Mouse (Mus musculus): ENCODE results near the gene Tspo2. TPM values are rescaled to one million over a fixed set of nuclear protein-coding genes. Genes with fewer than 3 reads are reported as not detected.
A peak's percentile ranks its signal among the peaks of the same experiment; 100 is the strongest.
"Not testable (repeated sequence)": the region's sequence is repeated elsewhere in the genome, so short reads cannot be mapped to it uniquely, and the experiment has no call there.

Tspo2 gene
- polyA plus RNA-seq, 1 experiment from 2014 or later: 0.34 TPM

DNA sequence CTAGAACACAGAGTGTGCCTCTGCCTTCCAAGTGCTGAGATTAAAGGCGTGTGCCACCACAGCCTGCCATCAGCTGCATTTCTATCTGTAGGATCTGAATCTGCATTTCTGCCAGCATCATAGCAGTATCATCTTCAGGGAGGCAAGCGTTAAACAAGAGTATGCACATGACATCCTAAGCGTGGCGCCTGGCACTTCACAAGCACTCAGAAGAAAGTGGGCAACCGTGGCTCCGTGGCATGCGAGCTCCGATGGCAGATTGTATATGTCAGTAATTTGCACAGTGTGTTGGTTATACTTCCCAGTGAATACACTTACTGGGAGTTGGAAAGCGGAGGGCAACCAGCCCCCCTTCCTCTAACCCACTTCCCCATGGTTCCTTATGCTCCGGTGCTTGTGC lies 28.6 kb upstream of the Tspo2 start:
- Histone ChIP-seq H3K9ac (ENCODE audit: low read length) (no peak overlapping the region), H3K36me3 (ENCODE audit: control insufficient read depth, insufficient read depth, low read length) (no peaks in the 10 kb centered on the region), H3K9me3 (ENCODE audit: control insufficient read depth, low read length) (no peaks in the 10 kb centered on the region), H3K27me3 (ENCODE audit: control insufficient read depth, insufficient read depth, low read length) (no peaks in the 10 kb centered on the region), H3K4me1 (ENCODE audit: control insufficient read depth, insufficient read depth, low read length) (no peaks in the 10 kb centered on the region), H3K4me2 (ENCODE audit: low read depth) (no peak overlapping the region), H3K27ac (ENCODE audit: low read depth, low read length) (no peak overlapping the region), H3K4me3 (ENCODE audit: low read depth, low read length) (no peak overlapping the region)
- 88% methylated on average over 10 of the region's 10 CpGs for WGBS
- DNase-seq (ENCODE audit: low spot score) (no peak), ATAC-seq (ENCODE audit: insufficient read depth, low FRiP score, low TSS enrichment) (no peak)

DNA sequence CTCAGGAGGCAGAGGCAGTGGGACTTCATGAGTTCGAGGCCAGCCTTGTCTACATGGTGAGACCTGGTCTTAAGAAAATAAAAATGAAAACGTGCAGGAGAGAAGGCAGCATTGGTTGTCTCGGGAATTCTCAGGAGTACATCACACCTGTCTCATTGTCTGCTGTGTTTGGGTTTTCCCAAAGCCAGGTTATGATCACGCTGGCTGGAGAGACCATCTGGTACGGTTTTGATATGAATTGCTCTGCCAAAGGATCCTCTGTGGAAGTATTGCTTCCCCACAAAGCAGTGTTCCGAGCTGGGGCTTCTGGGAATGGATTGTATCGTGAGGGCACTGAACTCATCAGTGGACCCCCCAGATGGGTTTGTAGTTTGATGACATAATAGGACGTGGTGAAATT lies 24.1 kb upstream of the Tspo2 start:
- ATAC-seq (ENCODE audit: insufficient read depth, low FRiP score, low TSS enrichment): no peak
- Histone ChIP-seq H3K9ac (ENCODE audit: low read length) (no peak overlapping the region), H3K4me2 (ENCODE audit: low read depth) (no peak overlapping the region), H3K9me3 (ENCODE audit: control insufficient read depth, low read length) (no peaks in the 10 kb centered on the region), H3K27me3 (ENCODE audit: control insufficient read depth, insufficient read depth, low read length) (no peaks in the 10 kb centered on the region), H3K4me1 (ENCODE audit: control insufficient read depth, insufficient read depth, low read length) (no peaks in the 10 kb centered on the region), H3K4me3 (ENCODE audit: low read depth, low read length) (no peak overlapping the region), H3K27ac (ENCODE audit: low read depth, low read length) (no peak overlapping the region), H3K36me3 (ENCODE audit: control insufficient read depth, insufficient read depth, low read length) (no peaks in the 10 kb centered on the region)
- 86% methylated on average over 8 of the region's 8 CpGs for WGBS
- DNase-seq (ENCODE audit: low spot score): no peak

DNA sequence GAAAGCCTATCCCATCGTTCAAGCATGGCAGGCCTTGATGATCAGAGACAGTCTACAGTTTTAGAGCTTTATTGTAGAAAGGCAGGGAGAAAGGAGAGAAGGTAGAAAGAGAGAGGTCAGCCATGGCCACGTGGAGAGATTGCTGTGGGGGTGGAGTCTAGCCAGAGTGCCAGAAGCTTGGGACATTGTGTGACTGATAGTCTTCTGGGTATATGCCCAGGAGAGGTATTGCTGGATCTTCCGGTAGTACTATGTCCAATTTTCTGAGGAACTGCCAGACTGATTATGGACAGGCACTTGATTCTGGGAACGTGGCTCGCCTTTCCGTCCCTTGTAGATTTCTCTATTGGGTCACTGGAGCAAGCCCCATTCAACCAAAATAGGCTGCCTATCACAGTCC lies 23.0 kb upstream of the Tspo2 start:
- H3K27me3 ChIP-seq (ENCODE audit: control insufficient read depth, insufficient read depth, low read length); DNase-seq (ENCODE audit: low spot score); H3K9me3 ChIP-seq (ENCODE audit: control insufficient read depth, low read length); H3K36me3 ChIP-seq (ENCODE audit: control insufficient read depth, insufficient read depth, low read length); H3K27ac ChIP-seq (ENCODE audit: low read depth, low read length); H3K4me1 ChIP-seq (ENCODE audit: control insufficient read depth, insufficient read depth, low read length); H3K9ac ChIP-seq (ENCODE audit: low read length); H3K4me3 ChIP-seq (ENCODE audit: low read depth, low read length); H3K4me2 ChIP-seq (ENCODE audit: low read depth); ATAC-seq (ENCODE audit: insufficient read depth, low FRiP score, low TSS enrichment): not testable (repeated sequence)
- 81% methylated on average over 6 of the region's 6 CpGs for WGBS

DNA sequence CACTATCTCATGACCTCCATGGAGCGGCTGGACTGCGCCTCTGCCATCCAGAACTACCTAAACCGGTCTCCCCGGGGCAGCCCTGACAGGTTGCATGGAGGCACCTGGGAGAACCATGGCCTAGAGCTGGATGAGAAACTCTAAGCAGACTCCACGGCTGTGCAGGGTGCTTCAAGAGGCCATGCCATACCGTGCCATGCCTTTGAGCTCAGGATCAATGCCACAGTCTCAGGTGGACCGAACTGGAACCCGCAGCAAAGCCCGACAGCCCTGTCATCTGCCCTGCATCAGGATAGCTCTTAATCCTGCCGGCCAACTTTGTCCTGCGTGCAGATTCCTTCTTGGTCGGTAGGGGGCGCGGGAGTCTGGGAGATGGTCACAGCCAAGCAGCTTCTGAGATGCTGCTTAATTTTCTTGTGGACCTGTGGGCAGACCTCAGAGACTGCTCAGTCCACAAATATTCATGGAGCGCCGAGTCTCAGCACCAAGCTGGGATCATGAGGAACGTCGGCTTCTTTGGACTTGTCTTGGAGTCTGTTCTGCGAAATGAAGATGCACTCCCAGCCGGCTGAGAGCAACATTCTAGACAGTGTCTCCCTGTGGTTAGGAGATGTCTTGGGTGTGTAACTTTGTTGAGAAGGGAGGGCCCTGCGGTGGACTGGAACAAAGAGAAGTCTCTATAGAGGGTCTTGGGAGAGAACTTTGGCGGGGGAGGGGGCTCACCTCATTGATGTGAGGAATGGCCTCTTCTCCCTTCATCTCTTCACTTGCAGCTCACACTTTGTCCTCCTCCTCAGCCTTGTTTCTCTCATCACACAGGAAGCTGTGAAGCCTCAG lies 16.3 kb upstream of the Tspo2 start:
- peaks cover 2% of the 10 kb centered on the region; the same call in 1 of the 2 replicates for H3K27me3 ChIP-seq (ENCODE audit: control insufficient read depth, insufficient read depth, low read length)
- ATAC-seq (ENCODE audit: insufficient read depth, low FRiP score, low TSS enrichment) (peak; percentile 68), DNase-seq (ENCODE audit: low spot score) (peak; percentile 88)
- no peaks in the 10 kb centered on the region for H3K36me3 ChIP-seq (ENCODE audit: control insufficient read depth, insufficient read depth, low read length)
- H3K4me2 ChIP-seq (ENCODE audit: low read depth): peak overlapping the region; percentile 34
- no peaks in the 10 kb centered on the region for H3K9me3 ChIP-seq (ENCODE audit: control insufficient read depth, low read length)
- H3K4me3 ChIP-seq (ENCODE audit: low read depth, low read length): peak overlapping the region; percentile 6; the same call in 1 of the 2 replicates
- no peak overlapping the region for H3K27ac ChIP-seq (ENCODE audit: low read depth, low read length)
- 9% methylated on average over 22 of the region's 22 CpGs for WGBS
- 0 out of 2 replicates have a peak overlapping the region, but pooled peaks have one; percentile 4 for H3K9ac ChIP-seq (ENCODE audit: low read length)
- H3K4me1 ChIP-seq (ENCODE audit: control insufficient read depth, insufficient read depth, low read length): no peaks in the 10 kb centered on the region

DNA sequence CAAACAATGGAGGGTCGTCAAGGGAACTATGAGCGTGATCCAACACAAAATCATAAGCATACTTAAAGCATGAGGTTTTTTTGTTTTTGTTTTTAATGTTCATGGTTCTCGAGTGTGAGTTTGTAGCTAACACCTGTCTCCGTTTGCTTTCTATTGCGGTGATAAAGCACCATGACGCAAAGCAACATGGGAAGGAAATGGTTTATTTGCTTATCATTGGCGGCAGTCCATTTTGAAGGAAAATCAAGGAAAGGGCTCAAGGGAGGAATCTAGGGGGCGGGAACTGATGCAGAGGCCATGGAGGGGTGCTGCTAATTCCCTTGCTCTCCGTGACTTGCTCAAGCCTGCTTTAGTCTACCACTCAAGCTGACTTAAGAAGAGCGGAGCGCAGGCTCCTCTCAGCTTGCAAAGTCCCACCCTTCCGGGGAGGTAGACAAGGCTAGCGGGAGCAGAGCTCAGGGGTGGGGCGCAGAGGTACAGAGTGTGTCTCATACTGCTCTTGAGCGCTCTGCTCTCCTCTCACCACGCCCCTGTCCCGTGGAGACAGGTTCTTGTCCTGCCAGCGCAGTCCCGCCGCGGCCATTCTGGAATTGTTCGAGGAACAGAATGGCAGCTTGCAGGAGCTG lies 15.6 kb upstream of the Tspo2 start:
- Histone ChIP-seq H3K9me3 (ENCODE audit: control insufficient read depth, low read length) (no peaks in the 10 kb centered on the region), H3K4me3 (ENCODE audit: low read depth, low read length) (peak overlapping the region; percentile 6; the same call in 1 of the 2 replicates), H3K4me2 (ENCODE audit: low read depth) (peak overlapping the region; percentile 34), H3K27me3 (ENCODE audit: control insufficient read depth, insufficient read depth, low read length) (peaks cover 2% of the 10 kb centered on the region; the same call in 1 of the 2 replicates), H3K27ac (ENCODE audit: low read depth, low read length) (no peak overlapping the region), H3K4me1 (ENCODE audit: control insufficient read depth, insufficient read depth, low read length) (no peaks in the 10 kb centered on the region), H3K9ac (ENCODE audit: low read length) (no peak overlapping the region), H3K36me3 (ENCODE audit: control insufficient read depth, insufficient read depth, low read length) (no peaks in the 10 kb centered on the region)
- WGBS: 35% methylated on average over 22 of the region's 22 CpGs
- DNase-seq (ENCODE audit: low spot score) (no peak), ATAC-seq (ENCODE audit: insufficient read depth, low FRiP score, low TSS enrichment) (no peak)

DNA sequence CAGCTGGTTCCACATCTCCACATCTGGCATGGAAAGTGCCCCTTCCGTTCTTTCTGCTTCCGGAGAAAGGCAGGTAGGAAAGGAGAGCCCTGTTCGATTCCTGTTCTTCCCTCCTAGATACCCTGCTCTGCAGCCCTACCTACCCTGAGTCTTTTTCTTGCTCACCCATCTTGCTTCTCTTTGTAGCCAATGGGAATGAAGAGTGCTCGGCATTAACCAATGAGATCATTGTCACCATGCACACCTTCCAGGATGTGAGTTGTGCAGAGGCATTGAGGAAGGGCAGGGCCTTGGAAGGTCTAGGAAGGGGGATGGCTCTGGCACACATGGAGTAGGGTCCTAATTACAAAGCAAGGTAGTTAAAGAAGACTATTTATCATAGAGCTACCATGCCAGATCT lies 12.1 kb upstream of the Tspo2 start:
- no peak for ATAC-seq (ENCODE audit: insufficient read depth, low FRiP score, low TSS enrichment)
- 91% methylated on average over 4 of the region's 4 CpGs for WGBS

DNA sequence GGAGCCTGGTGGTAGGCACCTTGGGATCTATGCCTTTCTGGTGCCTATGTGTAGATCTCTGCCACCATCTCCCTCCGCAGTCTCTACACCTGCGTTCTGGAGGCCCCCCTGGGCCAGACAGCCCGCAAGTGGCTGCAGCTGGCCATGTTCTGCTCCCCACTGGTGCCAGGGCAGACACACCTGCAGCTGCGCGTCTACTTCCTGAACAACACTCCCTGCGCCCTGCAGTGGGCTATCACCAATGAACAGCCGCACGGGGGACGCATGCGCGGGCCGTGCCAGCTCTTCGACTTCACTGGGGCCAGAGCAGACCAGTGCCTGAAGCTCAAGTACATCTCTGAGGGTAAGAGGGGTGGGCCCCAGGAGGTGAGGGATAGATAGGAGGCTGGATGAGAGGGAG lies 10.8 kb upstream of the Tspo2 start:
- ATAC-seq (ENCODE audit: insufficient read depth, low FRiP score, low TSS enrichment) (no peak), DNase-seq (ENCODE audit: low spot score) (no peak)
- Histone ChIP-seq H3K27me3 (ENCODE audit: control insufficient read depth, insufficient read depth, low read length) (peaks cover 2% of the 10 kb centered on the region; the same call in 1 of the 2 replicates), H3K9ac (ENCODE audit: low read length) (no peak overlapping the region), H3K4me3 (ENCODE audit: low read depth, low read length) (no peak overlapping the region), H3K4me1 (ENCODE audit: control insufficient read depth, insufficient read depth, low read length) (no peaks in the 10 kb centered on the region), H3K36me3 (ENCODE audit: control insufficient read depth, insufficient read depth, low read length) (no peaks in the 10 kb centered on the region), H3K4me2 (ENCODE audit: low read depth) (no peak overlapping the region), H3K27ac (ENCODE audit: low read depth, low read length) (no peak overlapping the region), H3K9me3 (ENCODE audit: control insufficient read depth, low read length) (no peaks in the 10 kb centered on the region)
- 96% methylated on average over 13 of the region's 13 CpGs for WGBS

More for the DNA sequence above, 12.1 kb upstream of the Tspo2 start:
- Histone ChIP-seq H3K9ac (ENCODE audit: low read length) (no peak overlapping the region), H3K27ac (ENCODE audit: low read depth, low read length) (no peak overlapping the region), H3K4me3 (ENCODE audit: low read depth, low read length) (no peak overlapping the region), H3K36me3 (ENCODE audit: control insufficient read depth, insufficient read depth, low read length) (no peaks in the 10 kb centered on the region), H3K4me2 (ENCODE audit: low read depth) (no peak overlapping the region), H3K4me1 (ENCODE audit: control insufficient read depth, insufficient read depth, low read length) (no peaks in the 10 kb centered on the region), H3K27me3 (ENCODE audit: control insufficient read depth, insufficient read depth, low read length) (peaks cover 2% of the 10 kb centered on the region; the same call in 1 of the 2 replicates), H3K9me3 (ENCODE audit: control insufficient read depth, low read length) (no peaks in the 10 kb centered on the region)
- no peak for DNase-seq (ENCODE audit: low spot score)

DNA sequence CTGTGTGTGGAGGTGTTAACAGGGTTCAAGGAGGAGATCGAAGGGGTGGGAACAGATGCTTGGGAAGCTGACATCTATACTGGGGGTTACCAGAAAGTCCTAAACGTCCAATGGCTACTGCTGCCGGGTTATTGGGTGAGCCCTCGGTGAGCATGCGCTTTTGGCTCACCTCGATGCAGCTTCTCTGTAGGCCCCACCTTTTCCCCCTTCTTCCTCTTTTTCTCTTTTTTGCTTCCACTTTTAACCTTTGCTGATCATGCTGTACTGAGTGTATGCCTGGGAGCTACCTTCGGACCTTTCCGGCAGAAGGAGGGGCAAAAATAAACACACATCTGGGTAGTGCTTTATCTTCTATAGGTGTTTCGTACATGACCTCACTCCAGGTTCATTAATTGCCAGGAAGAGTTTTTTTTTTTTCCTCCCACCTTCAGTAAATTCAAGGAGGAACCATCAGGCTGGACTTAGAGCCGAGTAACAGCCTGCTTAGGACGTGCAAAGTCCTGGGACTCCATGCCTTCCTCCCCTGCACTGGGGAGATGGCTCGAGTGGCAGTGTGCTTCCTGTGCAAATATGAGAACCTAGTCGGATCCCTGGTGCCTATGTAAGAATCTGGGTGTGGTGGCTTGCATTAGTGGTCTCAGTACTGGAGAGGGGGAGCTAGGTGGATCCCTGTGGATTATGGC lies 6.8 kb upstream of the Tspo2 start:
- H3K4me1 ChIP-seq (ENCODE audit: control insufficient read depth, insufficient read depth, low read length): no peaks in the 10 kb centered on the region
- no peak for ATAC-seq (ENCODE audit: insufficient read depth, low FRiP score, low TSS enrichment)
- WGBS: 79% methylated on average over 13 of the region's 13 CpGs
- H3K27me3 ChIP-seq (ENCODE audit: control insufficient read depth, insufficient read depth, low read length): no peaks in the 10 kb centered on the region
- H3K9me3 ChIP-seq (ENCODE audit: control insufficient read depth, low read length): no peaks in the 10 kb centered on the region
- no peak overlapping the region for H3K4me2 ChIP-seq (ENCODE audit: low read depth)
- H3K36me3 ChIP-seq (ENCODE audit: control insufficient read depth, insufficient read depth, low read length): no peaks in the 10 kb centered on the region
- no peak overlapping the region for H3K4me3 ChIP-seq (ENCODE audit: low read depth, low read length)
- H3K27ac ChIP-seq (ENCODE audit: low read depth, low read length): no peak overlapping the region
- DNase-seq (ENCODE audit: low spot score): no peak
- H3K9ac ChIP-seq (ENCODE audit: low read length): no peak overlapping the region

Measured in neural tube, embryonic 11.5 days (tissue).